Mouse (Mus musculus): ENCODE measurements around the gene Sgms2.

Sgms2 gene

GRCm38 (mm10) chr3:131303320-131303714 lies 187.9 kb downstream of the Sgms2 start:
- no peak for DNase-seq

- DNase-seq = peak; percentile 91 to 92
Observed at GRCm38 (mm10) chr3:131302452-131303319, 188.5 kb downstream of the Sgms2 start, which contains the start of gene Cyp2u1. TSS of gene Cyp2u1 (minus strand) at chr3:131303227.

GRCm38 (mm10) chr3:131299908-131300307 lies 191.3 kb downstream of the Sgms2 start:
- DNase-seq = peak in 1 of 2 experiments; percentile 37

- DNase-seq = peak in 1 of 2 experiments; percentile 26
Observed at GRCm38 (mm10) chr3:131299078-131299477, 192.1 kb downstream of the Sgms2 start.

GRCm38 (mm10) chr3:131296893-131297292 lies 194.3 kb downstream of the Sgms2 start:
- no peak for DNase-seq

GRCm38 (mm10) chr3:131295513-131296200 lies 195.6 kb downstream of the Sgms2 start:
- no peak for DNase-seq

GRCm38 (mm10) chr3:131294503-131294902 lies 196.7 kb downstream of the Sgms2 start:
- DNase-seq = no peak

- no peak for DNase-seq
Observed at GRCm38 (mm10) chr3:131292959-131293358, 198.3 kb downstream of the Sgms2 start.

- DNase-seq = no peak
Observed at GRCm38 (mm10) chr3:131292349-131292748, 198.9 kb downstream of the Sgms2 start.

GRCm38 (mm10) chr3:131291890-131292289 lies 199.3 kb downstream of the Sgms2 start:
- DNase-seq = no peak

- no peak for DNase-seq
Observed at GRCm38 (mm10) chr3:131274151-131274550, 217.1 kb downstream of the Sgms2 start.

- peak; percentile 41 to 69 for DNase-seq
Observed at GRCm38 (mm10) chr3:131272374-131273100, 218.7 kb downstream of the Sgms2 start.

GRCm38 (mm10) chr3:131271559-131272373 lies 219.4 kb downstream of the Sgms2 start, which contains the start of gene Hadh:
TSS of gene Hadh (minus strand) at chr3:131272101.
- peak; percentile 87 to 90 for DNase-seq

- peak; percentile 84 to 89 for DNase-seq
Observed at GRCm38 (mm10) chr3:131271157-131271556, 220.1 kb downstream of the Sgms2 start.

- DNase-seq = no peak
Observed at GRCm38 (mm10) chr3:131270381-131270780, 220.8 kb downstream of the Sgms2 start.

All from kidney, adult 8-10 months (tissue).